Mouse (Mus musculus) ES-Bruce4 (cell line): ENCODE data around the gene Fer.

ENCODE experiments used
- CTCF ChIP-seq: IDR thresholded peaks from one replicate; pipeline ENCODE4 v1.8.1; 2011; ENCODE audit warnings: low read depth, low read length
- EP300 ChIP-seq: IDR thresholded peaks from 2 replicates; pipeline ENCODE4 v1.6.1; 2011; ENCODE audit warnings: low read depth, low read length; ENCODE audit not compliant: insufficient read depth
- POLR2A ChIP-seq: IDR thresholded peaks from one replicate; pipeline ENCODE4 v1.8.1; 2011; ENCODE audit warnings: low read length; ENCODE audit not compliant: insufficient read depth

GRCm38 (mm10) chr17:64018870-64019269 is 156.0 kb downstream of the Fer start:
- no peak for TF ChIP-seq POLR2A
- TF ChIP-seq CTCF, result no peak
- TF ChIP-seq EP300, result no peak
